Mouse (Mus musculus) ES-E14 (cell line): ENCODE measurements around the gene Tulp2. TPM values are rescaled to one million over a fixed set of nuclear protein-coding genes. Genes with fewer than 3 reads are reported as not detected.

ENCODE experiments used
- DNase-seq: peaks from one replicate; pipeline ENCODE4 v3.0.0-alpha.2; 2013; ENCODE audit warnings: low read depth, low spot score
- H3K27ac ChIP-seq: 2 replicates; pipeline ENCODE4 v1.5.1; 2012; ENCODE audit warnings: low read depth, mild to moderate bottlenecking, low read length, moderate library complexity, mixed read lengths; ENCODE audit not compliant: poor library complexity, insufficient read depth, severe bottlenecking
- H3K36me3 ChIP-seq: 2 replicates; pipeline ENCODE4 v1.6.1; 2012; ENCODE audit warnings: mild to moderate bottlenecking, low read length, moderate library complexity, mixed read lengths; ENCODE audit not compliant: control insufficient read depth, poor library complexity, insufficient read depth, severe bottlenecking
- H3K4me1 ChIP-seq, 2 experiments: fragments of 150-350 bp in 1 of 2; sonication (generic) in 1 of 2; 2 replicates each; pipeline ENCODE4 v1.6.1; 2012; ENCODE audit warnings: low read length in 2 of 2, mild to moderate bottlenecking in 1 of 2, mixed read lengths in 1 of 2; ENCODE audit not compliant: control insufficient read depth in 2 of 2, insufficient read depth in 2 of 2, poor library complexity in 1 of 2
- H3K4me3 ChIP-seq, 2 experiments: fragments of 150-350 bp in 1 of 2; sonication (generic) in 1 of 2; 2 replicates each; pipeline ENCODE4 v1.5.1; 2012; ENCODE audit warnings: low read length in 2 of 2, low read depth in 1 of 2, mild to moderate bottlenecking in 1 of 2, mixed read lengths in 1 of 2; ENCODE audit not compliant: insufficient read depth in 1 of 2, poor library complexity in 1 of 2, severe bottlenecking in 1 of 2
- H3K9ac ChIP-seq: 2 replicates; pipeline ENCODE4 v1.6.1; 2012; ENCODE audit warnings: low read depth, mild to moderate bottlenecking, low read length, mixed read lengths; ENCODE audit not compliant: poor library complexity, insufficient read depth, severe bottlenecking
- H3K9me3 ChIP-seq: fragments of 150-350 bp; sonication (generic); 2 replicates; pipeline ENCODE4 v1.6.1; 2012; ENCODE audit warnings: low read depth, mild to moderate bottlenecking, low read length; ENCODE audit not compliant: control insufficient read depth, insufficient read depth
- CHD2 ChIP-seq: IDR thresholded peaks from 2 replicates; pipeline ENCODE4 v1.6.1; 2014; ENCODE audit warnings: mild to moderate bottlenecking, low read depth, low read length, inconsistent platforms
- HCFC1 ChIP-seq: IDR thresholded peaks from 2 replicates; pipeline ENCODE4 v1.6.1; 2012; ENCODE audit warnings: low read length, inconsistent platforms, borderline replicate concordance; ENCODE audit not compliant: insufficient read depth
- MAFK ChIP-seq: IDR thresholded peaks from 2 replicates; pipeline ENCODE4 v1.6.1; 2014; ENCODE audit warnings: mild to moderate bottlenecking, low read depth, low read length, inconsistent platforms; ENCODE audit not compliant: insufficient read depth
- ZC3H11A ChIP-seq: IDR thresholded peaks from 2 replicates; pipeline ENCODE4 v1.6.1; 2012; ENCODE audit warnings: low read depth, mild to moderate bottlenecking, inconsistent platforms, low read length, borderline replicate concordance
- ZNF384 ChIP-seq: IDR thresholded peaks from 2 replicates; pipeline ENCODE4 v1.6.1; 2012; ENCODE audit warnings: low read depth, low read length, inconsistent platforms
- in situ Hi-C, 2 experiments: fragments of 600-800 bp; cut with MboI; formaldehyde crosslinking; loops; one replicate each; pipeline ENCODE4 v1.15.1; 2025; ENCODE audit warnings: low sequenced_read_pairs in 2 of 2, inconsistent platforms in 1 of 2; ENCODE audit not compliant: unreplicated experiment in 2 of 2
- total RNA-seq: library from RNA; depleted of rRNA; stranded (reverse); fragments of 300-350 nt; gene quantifications from 2 replicates; pipeline ENCODE4 v1.2.3, GENCODE M21; 2012

Tulp2 gene
- total RNA-seq, 1 experiment, result 2.6 TPM

- in situ Hi-C loops, result no loop called here
- no peak overlapping the region for H3K27ac ChIP-seq
- no peaks in the 10 kb centered on the region for H3K9me3 ChIP-seq
- H3K9ac ChIP-seq, result no peak overlapping the region
- H3K4me1 ChIP-seq, result peaks cover 0 to 19% of the 10 kb centered on the region in 2 experiments; a peak in 1 of 4 replicates
- no peak for DNase-seq
- TF ChIP-seq MAFK, result no peak
- no peak for TF ChIP-seq CHD2
- TF ChIP-seq ZC3H11A, result no peak
- TF ChIP-seq HCFC1, result no peak
- TF ChIP-seq ZNF384, result no peak
- H3K36me3 ChIP-seq, result peaks cover 25% of the 10 kb centered on the region
- H3K4me3 ChIP-seq, result peak overlapping the region in 1 of 2 experiments; percentile 12; a peak in 1 of 4 replicates
Measured at GRCm38 (mm10) chr7:45454971-45455370, 26.7 kb upstream of the Tulp2 start.

DNA sequence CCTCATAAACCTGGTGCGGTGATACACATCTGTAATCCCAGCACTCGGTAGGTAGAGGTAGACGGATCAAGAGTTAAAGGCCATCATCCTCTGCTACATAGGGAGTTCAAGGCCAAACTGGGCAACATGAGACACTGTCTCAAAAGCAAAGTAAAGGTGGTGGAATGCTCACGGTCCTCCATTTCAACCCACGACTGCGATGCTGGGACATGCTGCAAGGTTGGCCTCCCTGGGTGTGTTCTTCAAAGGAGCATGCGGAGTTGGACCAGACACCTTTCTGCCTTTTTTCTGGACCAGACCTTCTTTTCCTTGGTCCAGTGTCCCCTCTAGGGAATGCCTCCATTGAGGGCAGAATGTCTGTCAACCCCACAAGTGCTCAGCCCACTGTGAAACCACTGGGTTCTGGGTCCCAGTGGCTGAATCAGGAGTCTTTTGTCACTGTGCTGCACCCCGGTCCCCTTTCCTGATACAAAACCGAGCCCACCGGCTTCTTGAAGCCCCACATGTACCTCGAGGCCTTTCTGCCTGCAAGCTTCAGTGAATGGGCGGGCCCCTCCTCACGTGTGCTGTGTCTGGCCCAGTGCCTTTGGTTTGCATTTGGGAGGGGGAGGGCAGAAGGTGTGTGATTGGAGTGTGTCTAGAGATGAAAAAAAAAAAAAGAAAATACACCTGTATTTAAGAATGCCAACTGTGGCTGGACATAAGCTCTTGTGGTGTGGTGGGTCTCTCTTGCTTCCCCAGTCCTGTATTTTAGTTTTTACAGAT, 25.6 kb upstream of the Tulp2 start:
- peaks cover 34% of the 10 kb centered on the region for H3K36me3 ChIP-seq
- H3K27ac ChIP-seq, result no peak overlapping the region
- DNase-seq, result no peak

DNA sequence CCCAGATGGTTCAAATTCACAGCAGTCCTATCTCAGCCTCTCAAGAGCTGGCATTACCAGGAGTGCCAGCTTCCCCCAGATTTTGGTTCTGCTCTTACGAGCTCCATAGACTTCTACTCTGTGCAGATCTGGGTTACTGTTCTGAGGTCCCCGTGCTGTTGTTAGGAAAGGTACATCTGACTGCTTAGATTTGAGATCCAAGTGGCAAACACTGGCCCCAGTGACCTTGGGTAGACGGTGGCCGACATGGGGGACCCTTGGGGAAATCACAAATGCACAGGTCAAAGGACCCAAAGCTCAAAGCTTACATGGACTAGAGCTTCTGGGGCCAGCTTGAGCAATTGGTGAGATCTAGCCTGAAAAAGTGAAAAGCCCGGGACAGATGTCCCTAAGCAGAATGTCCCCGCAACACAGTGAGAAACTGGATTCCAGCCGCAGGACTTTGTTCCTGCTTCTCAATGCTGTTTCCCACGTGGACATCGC, 24.9 kb upstream of the Tulp2 start:
- Histone ChIP-seq H3K27ac (no peak overlapping the region), H3K4me1 (peaks cover 0 to 17% of the 10 kb centered on the region in 2 experiments; a peak in 1 of 4 replicates), H3K36me3 (peaks cover 38% of the 10 kb centered on the region), H3K9me3 (no peaks in the 10 kb centered on the region), H3K4me3 (peak overlapping the region in 1 of 2 experiments; percentile 75; a peak in 2 of 4 replicates), H3K9ac (peak overlapping the region; percentile 14; the same call in 1 of the 2 replicates)
- DNase-seq, result no peak
- no peak for TF ChIP-seq MAFK
- no peak for TF ChIP-seq ZNF384
- no peak; the same call in 1 of the 2 replicates for TF ChIP-seq CHD2
- TF ChIP-seq ZC3H11A, result no peak
- TF ChIP-seq HCFC1, result no peak
- in situ Hi-C loops, result no loop called here

More for the DNA sequence above, 25.6 kb upstream of the Tulp2 start:
- Histone ChIP-seq H3K9ac (no peak overlapping the region), H3K9me3 (no peaks in the 10 kb centered on the region), H3K4me1 (peaks cover 0 to 19% of the 10 kb centered on the region in 2 experiments; a peak in 1 of 4 replicates), H3K4me3 (no peak overlapping the region)
- in situ Hi-C loops, result no loop called here
- TF ChIP-seq ZC3H11A, result no peak
- TF ChIP-seq CHD2, result peak; percentile 45
- TF ChIP-seq ZNF384, result peak; percentile 94

- peaks cover 39% of the 10 kb centered on the region for H3K36me3 ChIP-seq
- in situ Hi-C loops, result no loop called here
- H3K9ac ChIP-seq, result peak overlapping the region; percentile 79; the same call in 1 of the 2 replicates
- H3K4me3 ChIP-seq, result peak overlapping the region in 1 of 2 experiments; percentile 75; a peak in 2 of 4 replicates
- H3K9me3 ChIP-seq, result no peaks in the 10 kb centered on the region
- DNase-seq, result no peak
- TF ChIP-seq ZC3H11A (no peak), ZNF384 (no peak), HCFC1 (0 out of 2 replicates have a peak, but pooled peaks have one; percentile 45), MAFK (peak; percentile 96), CHD2 (peak; percentile 56; the same call in 1 of the 2 replicates)
- no peak overlapping the region for H3K27ac ChIP-seq
- peaks cover 0 to 16% of the 10 kb centered on the region in 2 experiments; a peak in 1 of 4 replicates for H3K4me1 ChIP-seq
Measured at GRCm38 (mm10) chr7:45457204-45458060, 24.2 kb upstream of the Tulp2 start.
